Comparison of ENCODE assay signal across 8 mouse cellular contexts in the genomic region with DNA sequence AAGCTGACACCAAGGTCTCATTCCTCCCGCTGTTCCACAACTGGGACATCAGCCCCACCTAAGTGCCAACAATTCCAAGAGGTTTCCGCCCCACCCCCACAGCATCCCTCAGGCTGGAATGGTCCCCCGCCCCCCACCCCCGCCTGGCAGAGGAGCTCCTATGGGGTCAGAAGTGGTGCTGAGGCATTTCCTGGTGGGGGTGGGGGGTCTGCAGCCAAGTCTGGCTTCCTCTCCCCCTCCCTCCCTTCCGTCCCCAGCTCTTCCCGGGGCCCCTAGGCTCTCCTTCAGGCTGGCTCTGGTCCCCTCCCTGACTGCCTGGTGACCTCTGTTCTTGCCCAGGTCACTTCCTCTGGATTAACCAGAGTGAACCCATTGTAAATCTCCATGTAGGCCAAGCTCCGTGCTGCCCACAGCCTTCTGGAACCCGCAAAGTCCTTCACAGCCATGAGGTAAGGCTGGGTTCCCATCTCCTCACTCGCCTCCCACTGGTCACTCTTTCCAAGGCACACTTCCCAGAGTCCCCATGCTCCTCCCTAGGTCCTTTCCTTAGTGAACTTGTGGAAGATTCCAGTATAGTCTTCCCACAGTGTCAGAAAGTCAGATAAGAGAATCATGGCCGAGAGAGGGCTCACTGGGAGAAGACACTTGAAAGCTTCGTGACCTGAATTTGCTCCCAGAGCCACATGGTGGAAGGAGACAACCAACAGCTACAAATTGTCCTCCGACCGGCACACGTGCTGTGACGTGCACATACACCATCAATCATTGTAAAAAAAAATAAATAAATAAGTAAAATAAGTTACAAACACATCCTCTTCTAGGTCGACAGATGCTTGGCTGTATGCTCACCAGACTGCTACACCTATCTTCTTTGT. TPM values are rescaled to one million over a fixed set of nuclear protein-coding genes. Genes with fewer than 3 reads are reported as not detected.
DNase-seq lines count a peak whose midpoint lies in the region; ATAC-seq and TF ChIP-seq lines count a peak whose summit lies in the region.
"Had no signal": no experiment of that assay in that cellular context is flagged by ENCODE, and none has a peak within 500 bp of the region (broad histone marks: within the 10 kb centered on the region; RNA-seq: fewer than 3 reads in every experiment).

No protein-coding gene starts in this region.

- H3K4me1 ChIP-seq in intestine, embryonic 15.5 days (replicated peaks), result peaks cover 33% of the 10 kb centered on the region
- H3K4me1 ChIP-seq in liver, adult 2 months (ENCODE audit: control insufficient read depth, insufficient read depth, low read length), result peaks cover 16% of the 10 kb centered on the region
- no peaks in the 10 kb centered on the region for H3K4me1 ChIP-seq in thymus, adult 2 months (replicated peaks; ENCODE audit: control insufficient read depth, insufficient read depth, low read length)

- no peaks in the 10 kb centered on the region for H3K27me3 ChIP-seq in intestine, embryonic 15.5 days (replicated peaks)
- no peaks in the 10 kb centered on the region for H3K27me3 ChIP-seq in liver, adult 2 months (ENCODE audit: control insufficient read depth, insufficient read depth, low read length)
- no peaks in the 10 kb centered on the region for H3K27me3 ChIP-seq in thymus, adult 2 months (ENCODE audit: control insufficient read depth, insufficient read depth, low read length)

- no peak overlapping the region for H3K4me2 ChIP-seq in intestine, embryonic 15.5 days (replicated peaks)

- WGBS in intestine, embryonic 15.5 days, result 23% methylated on average over 16 of the region's 16 CpGs
- WGBS in liver, adult 2 months, result 46% methylated on average over 16 of the region's 16 CpGs
- WGBS in thymus, adult 2 months, result 76% methylated on average over 16 of the region's 16 CpGs

- H3K27ac ChIP-seq in intestine, embryonic 15.5 days, result 0 out of 2 replicates have a peak overlapping the region, but pooled peaks have one; percentile 40
- peak overlapping the region; percentile 58 for H3K27ac ChIP-seq in liver, adult 2 months (replicated peaks; ENCODE audit: insufficient read depth, low read depth, low read length)
- no peak overlapping the region for H3K27ac ChIP-seq in thymus, adult 2 months (ENCODE audit: control insufficient read depth, insufficient read depth, low read length)

- H3K79me2 ChIP-seq in liver, adult 2 months (ENCODE audit: control insufficient read depth, insufficient read depth, low read length), result no peaks in the 10 kb centered on the region

- ATAC-seq in intestine, embryonic 15.5 days, result 0 out of 2 replicates have a peak, but pooled peaks have one; percentile 11

- no peaks in the 10 kb centered on the region for H3K9me3 ChIP-seq in intestine, embryonic 15.5 days

- no peak overlapping the region for H3K4me3 ChIP-seq in intestine, embryonic 15.5 days (replicated peaks)
- H3K4me3 ChIP-seq in liver, adult 2 months (ENCODE audit: insufficient read depth, low read depth, low read length), result no peak overlapping the region
- no peak overlapping the region for H3K4me3 ChIP-seq in thymus, adult 2 months (ENCODE audit: control insufficient read depth, insufficient read depth, low read length)
- H3K4me3 ChIP-seq: myocyte had no signal

- peak; percentile 87 for DNase-seq in ES-CJ7 (ENCODE audit: low read depth, low spot score)
- peak; percentile 67 for DNase-seq in ZHBTc4 (ENCODE audit: low read depth, low spot score)
- DNase-seq in liver, adult 2 months (ENCODE audit: extremely low read depth, low read depth, low spot score), result peak; percentile 36
- no peak for DNase-seq in frontal cortex, postnatal 10 days (ENCODE audit: low spot score in 2 of 2)
- DNase-seq in thymus, adult 2 months, result no peak
- DNase-seq in gastrocnemius, adult 8-10 months (ENCODE audit: low spot score in 2 of 2), result no peak

- H3K36me3 ChIP-seq in intestine, embryonic 15.5 days, result no peaks in the 10 kb centered on the region
- no peaks in the 10 kb centered on the region for H3K36me3 ChIP-seq in liver, adult 2 months (ENCODE audit: control insufficient read depth, insufficient read depth, low read length)
- H3K36me3 ChIP-seq in thymus, adult 2 months (ENCODE audit: control insufficient read depth, insufficient read depth, low read length), result no peaks in the 10 kb centered on the region

- no peak for TF ChIP-seq POLR2A in liver, adult 2 months (IDR thresholded peaks at IDR 0.05; ENCODE audit: extremely low read depth, insufficient read depth, low read length)
- no peak for TF ChIP-seq POLR2A in thymus, adult 2 months (IDR thresholded peaks at IDR 0.05; ENCODE audit: control insufficient read depth, extremely low read depth, insufficient read depth, low read length, poor library complexity)

- H3K9ac ChIP-seq in intestine, embryonic 15.5 days, result no peak overlapping the region
- H3K9ac ChIP-seq in liver, adult 2 months (ENCODE audit: low read depth, low read length), result no peak overlapping the region

- no peak for TF ChIP-seq CTCF in liver, adult 2 months (IDR thresholded peaks at IDR 0.05; ENCODE audit: low read depth, low read length)
- TF ChIP-seq CTCF in thymus, adult 2 months (IDR thresholded peaks at IDR 0.05; ENCODE audit: borderline replicate concordance, control insufficient read depth, extremely low read depth, insufficient read depth, low read length, poor library complexity), result no peak

RNA-seq across cellular contexts. Expression of gene Gtpbp3, which starts 11.2 kb away (rescaled TPM):
- polyA plus RNA-seq in intestine, embryonic 15.5 days (2015; fragmentation: Nextera tagmentation; extraction: Ambion mirVana), result 13.6 and 16.3 TPM in 2 replicates
- total RNA-seq in liver, adult 2 months (2014; rRNA removed), result 11.6 and 12.7 TPM in 2 replicates
- polyA plus RNA-seq in liver, adult 2 months (2012; rRNA removed), result 12.9 and 15.5 TPM in 2 replicates
- polyA plus RNA-seq in thymus, adult 2 months (2012; rRNA removed), result 56.8 and 58.7 TPM in 2 replicates
- total RNA-seq in gastrocnemius, adult 8-10 months (2022), result 10 to 100 TPM in 3 of 4 experiments, 1 to 10 TPM in 1; 9.5 to 11.2 (median 10.5) TPM

RNA-seq across cellular contexts. Expression of gene Plvap, which starts 12.5 kb away (rescaled TPM):
- polyA plus RNA-seq in intestine, embryonic 15.5 days (2015; fragmentation: Nextera tagmentation; extraction: Ambion mirVana), result 76.8 and 79.2 TPM in 2 replicates
- 15.3 and 22.8 TPM in 2 replicates for total RNA-seq in liver, adult 2 months (2014; rRNA removed)
- polyA plus RNA-seq in liver, adult 2 months (2012; rRNA removed), result 128 and 132 TPM in 2 replicates
- 59.2 and 62.6 TPM in 2 replicates for polyA plus RNA-seq in thymus, adult 2 months (2012; rRNA removed)
- 1 to 10 TPM; 6.6 to 9.5 (median 8.2) TPM for total RNA-seq in gastrocnemius, adult 8-10 months (2022)

RNA-seq across cellular contexts. Expression of gene Ano8, which starts 13.3 kb away (rescaled TPM):
- polyA plus RNA-seq in intestine, embryonic 15.5 days (2015; fragmentation: Nextera tagmentation; extraction: Ambion mirVana), result 1.4 TPM in 2 replicates
- total RNA-seq in liver, adult 2 months (2014; rRNA removed), result 2.3 and 3.8 TPM in 2 replicates
- polyA plus RNA-seq in liver, adult 2 months (2012; rRNA removed), result 3.7 and 5.2 TPM in 2 replicates
- 34.8 and 40.7 TPM in 2 replicates for polyA plus RNA-seq in thymus, adult 2 months (2012; rRNA removed)
- 10 to 100 TPM; 15.4 to 16.5 (median 15.9) TPM for total RNA-seq in gastrocnemius, adult 8-10 months (2022)

RNA-seq across cellular contexts. Expression of gene Ccdc194, which starts 26.5 kb away (rescaled TPM):
- polyA plus RNA-seq in intestine, embryonic 15.5 days (2015; fragmentation: Nextera tagmentation; extraction: Ambion mirVana), result 0.32 and 0.43 TPM in 2 replicates
- not detected in 2 replicates for total RNA-seq in liver, adult 2 months (2014; rRNA removed)
- 0.05 TPM in 1 of 2 replicates, not detected in the other for polyA plus RNA-seq in liver, adult 2 months (2012; rRNA removed)
- 0.09 and 0.11 TPM in 2 replicates for polyA plus RNA-seq in thymus, adult 2 months (2012; rRNA removed)
- not detected for total RNA-seq in gastrocnemius, adult 8-10 months (2022)

RNA-seq across cellular contexts. Expression of gene Dda1, which starts 30.1 kb away (rescaled TPM):
- 90.2 and 91.3 TPM in 2 replicates for polyA plus RNA-seq in intestine, embryonic 15.5 days (2015; fragmentation: Nextera tagmentation; extraction: Ambion mirVana)
- total RNA-seq in liver, adult 2 months (2014; rRNA removed), result 7.7 and 8.3 TPM in 2 replicates
- polyA plus RNA-seq in liver, adult 2 months (2012; rRNA removed), result 32.5 and 34.1 TPM in 2 replicates
- 201 and 216 TPM in 2 replicates for polyA plus RNA-seq in thymus, adult 2 months (2012; rRNA removed)
- total RNA-seq in gastrocnemius, adult 8-10 months (2022), result 10 to 100 TPM; 24.5 to 31.8 (median 26.5) TPM

Comparison
In these comparisons a context has a peak if more than half of its experiments do, and no peak if none do; other contexts are left out.
1. DNase-seq: peak in ES-CJ7 (single experiment), ZHBTc4 (single experiment) and liver, adult 2 months (single experiment); none in frontal cortex, postnatal 10 days (0 of 2), thymus, adult 2 months (single experiment) and gastrocnemius, adult 8-10 months (0 of 2).